Mouse (Mus musculus) limb, embryonic 12.5 days (tissue): ENCODE measurements around the gene Naa30. TPM values are rescaled to one million over a fixed set of nuclear protein-coding genes. Genes with fewer than 3 reads are reported as not detected.

Source experiments
- ATAC-seq: fragments of 200-750 bp; cut with Nextera tagmentation; 2 replicates; pipeline ENCODE4 v1.8.0; 2017; ENCODE audit warnings: low read depth, moderate TSS enrichment; ENCODE audit not compliant: insufficient number of reproducible peaks, insufficient read depth, low FRiP score, low TSS enrichment
- H3K27ac ChIP-seq: fragments of 300-500 bp; sonication (generic); 2 replicates; pipeline ENCODE4 v1.5.1; 2016; ENCODE audit warnings: mild to moderate bottlenecking, moderate library complexity
- H3K27me3 ChIP-seq: fragments of 300-500 bp; sonication (generic); 2 replicates; pipeline ENCODE4 v1.6.1; 2016; ENCODE audit warnings: mild to moderate bottlenecking, moderate library complexity
- H3K36me3 ChIP-seq: fragments of 300-500 bp; sonication (generic); 2 replicates; pipeline ENCODE4 v1.6.1; 2016; ENCODE audit warnings: mild to moderate bottlenecking, moderate library complexity
- H3K4me1 ChIP-seq: fragments of 300-500 bp; sonication (generic); replicated peaks from 2 replicates; pipeline ENCODE4 v1.6.1; 2016
- H3K4me2 ChIP-seq: fragments of 300-500 bp; sonication (generic); 2 replicates; pipeline ENCODE4 v1.6.1; 2016; ENCODE audit warnings: mild to moderate bottlenecking, moderate library complexity
- H3K4me3 ChIP-seq: fragments of 300-500 bp; sonication (generic); replicated peaks from 2 replicates; pipeline ENCODE4 v1.5.1; 2016; ENCODE audit warnings: mild to moderate bottlenecking
- H3K9ac ChIP-seq: fragments of 300-500 bp; sonication (generic); replicated peaks from 2 replicates; pipeline ENCODE4 v1.6.1; 2016; ENCODE audit warnings: mild to moderate bottlenecking, moderate library complexity
- H3K9me3 ChIP-seq: fragments of 300-500 bp; sonication (generic); 2 replicates; pipeline ENCODE4 v1.6.1; 2016; ENCODE audit warnings: mild to moderate bottlenecking, moderate library complexity
- WGBS: fragments of 180-500 bp; shearing (Covaris S2); methylation state at CpG from one replicate; pipeline ENCODE4 v1.1.7; 2016; 5-methylcytosine and 5-hydroxymethylcytosine counted together
- polyA plus RNA-seq: library from polyadenylated mRNA; unstranded; fragments of >200 nt; fragmentation: Nextera tagmentation; extraction: Ambion mirVana; gene quantifications from 2 replicates; pipeline ENCODE4 v1.2.1, GENCODE M21; 2016

Naa30 gene
- polyA plus RNA-seq, 1 experiment from 2014 or later: 17.9 TPM

DNA sequence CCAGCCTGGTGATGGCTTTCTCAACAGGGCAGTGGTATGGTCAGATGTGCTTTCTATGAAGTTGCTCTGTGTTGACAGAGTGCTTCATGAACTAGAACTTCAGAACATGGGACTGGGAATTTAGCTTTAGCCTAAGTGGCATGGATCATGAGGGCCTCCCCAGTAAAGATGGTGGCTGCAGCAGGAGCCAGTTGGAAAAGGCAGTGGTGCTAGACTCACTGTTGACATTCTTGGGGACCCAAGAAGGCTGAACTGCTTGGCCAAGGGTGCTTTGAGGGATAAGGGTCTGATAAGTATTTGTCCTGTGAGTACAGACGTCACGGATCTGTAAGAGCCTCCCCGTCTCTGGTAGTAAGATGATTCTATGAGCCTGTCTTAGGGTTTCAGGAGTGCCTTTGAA lies 59.8 kb downstream of the Naa30 start:
- no peak for ATAC-seq
- 88% methylated on average over 3 of the region's 3 CpGs for WGBS
- no peaks in the 10 kb centered on the region for H3K36me3 ChIP-seq

DNA sequence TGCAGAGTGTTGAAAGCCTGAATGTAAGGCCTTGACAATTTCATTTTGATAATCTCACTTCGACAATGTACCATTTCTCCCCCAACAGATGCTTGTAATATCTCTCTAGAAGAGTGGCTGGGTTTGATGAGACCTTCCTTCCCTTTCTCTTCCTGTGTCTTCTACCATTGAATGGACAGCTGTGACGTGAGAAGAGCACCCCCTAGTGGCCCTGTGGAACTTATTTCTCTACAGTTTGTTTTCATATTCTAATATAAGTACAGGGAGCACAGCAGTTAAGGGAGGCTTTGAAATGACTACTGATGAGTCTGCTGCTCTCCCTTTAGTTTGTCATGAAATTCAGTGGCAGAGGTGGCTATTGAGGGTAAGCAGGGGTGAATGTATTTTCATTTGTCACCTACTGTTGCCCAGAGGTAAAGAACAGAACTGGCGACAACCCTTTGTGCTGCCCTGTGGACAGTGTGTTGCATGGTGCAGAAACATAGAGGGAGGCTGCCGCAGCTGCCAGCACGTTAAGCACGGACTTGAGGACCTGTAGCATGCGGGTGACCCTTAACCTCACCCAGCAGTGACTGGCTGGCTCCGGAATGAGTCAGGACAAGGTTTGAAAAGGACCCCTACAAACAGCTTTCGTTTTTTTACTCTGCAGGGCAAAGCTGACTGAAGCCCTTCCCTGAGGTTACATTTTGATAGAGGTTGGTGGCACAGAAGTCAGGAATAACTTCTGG lies 62.9 kb downstream of the Naa30 start:
- ATAC-seq: no peak
- no peaks in the 10 kb centered on the region for H3K4me1 ChIP-seq
- no peaks in the 10 kb centered on the region for H3K27me3 ChIP-seq
- no peak overlapping the region for H3K4me3 ChIP-seq
- H3K27ac ChIP-seq: no peak overlapping the region
- H3K4me2 ChIP-seq: no peak overlapping the region
- no peaks in the 10 kb centered on the region for H3K36me3 ChIP-seq
- H3K9ac ChIP-seq: no peak overlapping the region
- WGBS: 45% methylated on average over 9 of the region's 9 CpGs
- H3K9me3 ChIP-seq: no peaks in the 10 kb centered on the region

More for the DNA sequence above, 59.8 kb downstream of the Naa30 start:
- Histone ChIP-seq H3K4me1 (no peaks in the 10 kb centered on the region), H3K9me3 (no peaks in the 10 kb centered on the region), H3K9ac (no peak overlapping the region), H3K4me3 (no peak overlapping the region), H3K27me3 (no peaks in the 10 kb centered on the region), H3K27ac (no peak overlapping the region), H3K4me2 (no peak overlapping the region)

DNA sequence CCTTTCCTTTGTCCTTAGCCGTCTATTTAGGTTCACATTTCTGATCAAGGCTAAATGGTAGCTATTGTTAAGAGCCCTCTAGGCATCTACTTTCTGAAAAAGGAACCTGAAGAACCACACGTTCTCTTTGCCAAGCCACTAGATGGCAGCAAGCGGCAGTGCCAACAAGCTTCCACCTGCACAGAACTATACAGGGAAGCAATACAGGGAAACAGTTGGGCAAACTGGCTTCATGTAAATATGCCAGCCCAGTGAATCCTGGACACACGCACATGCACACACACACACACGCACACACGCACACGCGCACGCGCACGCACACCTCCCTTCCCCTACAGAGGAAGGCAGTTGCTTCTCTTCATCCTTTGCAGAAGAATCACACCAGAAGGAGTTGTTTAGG lies 66.2 kb downstream of the Naa30 start:
- 46% methylated on average over 11 of the region's 11 CpGs for WGBS
- Histone ChIP-seq H3K9ac (no peak overlapping the region), H3K4me3 (no peak overlapping the region), H3K27ac (no peak overlapping the region), H3K27me3 (no peaks in the 10 kb centered on the region), H3K4me1 (no peaks in the 10 kb centered on the region), H3K9me3 (no peaks in the 10 kb centered on the region), H3K36me3 (no peaks in the 10 kb centered on the region), H3K4me2 (no peak overlapping the region)
- no peak; the same call in 1 of the 2 replicates for ATAC-seq

Other genes with a start within 250 kb of the Naa30 start
- 26.4 and 26.7 TPM in 2 replicates for gene Ap5m1, start 106.1 kb upstream of the Naa30 start, polyA plus RNA-seq
- 64.0 and 66.4 TPM in 2 replicates for gene Exoc5, start 105.6 kb upstream of the Naa30 start, polyA plus RNA-seq
- gene ccdc198, start 73.2 kb downstream of the Naa30 start, polyA plus RNA-seq: 0.05 TPM in 1 of 2 replicates, not detected in the other